Mouse (Mus musculus) limb, embryonic 10.5 days (tissue): Measurements from ENCODE around the gene Aes. TPM values are rescaled to one million over a fixed set of nuclear protein-coding genes. Genes with fewer than 3 reads are reported as not detected.

Source experiments
- DNase-seq: peaks from one replicate; pipeline ENCODE4 v3.0.0-alpha.2; 2017; ENCODE audit warnings: low spot score
- H3K27ac ChIP-seq: fragments of 300-500 bp; sonication (generic); 2 replicates; pipeline ENCODE4 v1.5.1; 2016; ENCODE audit warnings: mild to moderate bottlenecking
- H3K27me3 ChIP-seq: fragments of 300-500 bp; sonication (generic); 2 replicates; pipeline ENCODE4 v1.6.1; 2016; ENCODE audit warnings: low read depth, mild to moderate bottlenecking; ENCODE audit not compliant: poor library complexity, severe bottlenecking
- H3K36me3 ChIP-seq: fragments of 300-500 bp; sonication (generic); 2 replicates; pipeline ENCODE4 v1.6.1; 2016; ENCODE audit warnings: mild to moderate bottlenecking, moderate library complexity
- H3K4me1 ChIP-seq: fragments of 300-500 bp; sonication (generic); 2 replicates; pipeline ENCODE4 v1.6.1; 2016
- H3K4me3 ChIP-seq: fragments of 300-500 bp; sonication (generic); 2 replicates; pipeline ENCODE4 v1.5.1; 2016; ENCODE audit warnings: mild to moderate bottlenecking, moderate library complexity
- H3K9me3 ChIP-seq: fragments of 300-500 bp; sonication (generic); replicated peaks from 2 replicates; pipeline ENCODE4 v1.6.1; 2016; ENCODE audit warnings: mild to moderate bottlenecking
- WGBS: fragments of 180-500 bp; shearing (Covaris S2); methylation state at CpG from one replicate; pipeline ENCODE4 v1.1.7; 2016; 5-methylcytosine and 5-hydroxymethylcytosine counted together
- polyA plus RNA-seq: library from polyadenylated mRNA; unstranded; fragments of >200 nt; fragmentation: Nextera tagmentation; extraction: Ambion mirVana; gene quantifications from 2 replicates; pipeline ENCODE4 v1.2.1, GENCODE M21; 2016

Aes gene
- polyA plus RNA-seq, 1 experiment from 2014 or later = 432 TPM

DNA sequence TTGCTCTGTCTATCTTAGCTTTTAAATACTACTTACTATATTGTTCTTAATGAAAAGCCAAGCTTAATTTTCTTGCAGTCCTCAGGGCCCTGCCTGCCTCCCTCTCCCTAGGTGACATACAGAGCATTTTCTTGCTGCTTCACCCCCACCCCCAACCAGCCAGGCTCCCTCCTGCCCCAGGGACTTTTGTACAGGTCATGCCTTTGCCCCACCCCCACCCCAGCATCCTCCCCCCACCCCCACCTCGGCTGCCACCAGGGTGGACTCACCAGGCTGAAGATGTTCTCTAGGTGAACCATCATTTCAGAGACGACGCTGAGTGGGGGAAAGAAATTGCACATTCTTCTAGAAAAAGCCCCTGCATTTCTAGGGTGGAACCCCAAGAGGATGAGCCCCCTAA lies 39.1 kb downstream of the Aes start:
- H3K9me3 ChIP-seq = no peaks in the 10 kb centered on the region
- 37% methylated on average over 3 of the region's 3 CpGs for WGBS
- peaks cover 93% of the 10 kb centered on the region for H3K4me1 ChIP-seq
- DNase-seq = no peak
- no peaks in the 10 kb centered on the region for H3K36me3 ChIP-seq
- H3K27ac ChIP-seq = peak overlapping the region; percentile 89
- H3K27me3 ChIP-seq = peaks cover 29% of the 10 kb centered on the region
- no peak overlapping the region for H3K4me3 ChIP-seq

- H3K27ac ChIP-seq = peak overlapping the region; percentile 89; the same call in 1 of the 2 replicates
- no peaks in the 10 kb centered on the region for H3K9me3 ChIP-seq
- H3K36me3 ChIP-seq = no peaks in the 10 kb centered on the region
- no peak for DNase-seq
- peaks cover 23% of the 10 kb centered on the region for H3K27me3 ChIP-seq
- whole genome bisulfite sequencing = 36% methylated on average over 6 of the region's 6 CpGs
- no peak overlapping the region for H3K4me3 ChIP-seq
- peaks cover 93% of the 10 kb centered on the region for H3K4me1 ChIP-seq
Observed at GRCm38 (mm10) chr10:81598871-81599270, 39.6 kb downstream of the Aes start.

DNA sequence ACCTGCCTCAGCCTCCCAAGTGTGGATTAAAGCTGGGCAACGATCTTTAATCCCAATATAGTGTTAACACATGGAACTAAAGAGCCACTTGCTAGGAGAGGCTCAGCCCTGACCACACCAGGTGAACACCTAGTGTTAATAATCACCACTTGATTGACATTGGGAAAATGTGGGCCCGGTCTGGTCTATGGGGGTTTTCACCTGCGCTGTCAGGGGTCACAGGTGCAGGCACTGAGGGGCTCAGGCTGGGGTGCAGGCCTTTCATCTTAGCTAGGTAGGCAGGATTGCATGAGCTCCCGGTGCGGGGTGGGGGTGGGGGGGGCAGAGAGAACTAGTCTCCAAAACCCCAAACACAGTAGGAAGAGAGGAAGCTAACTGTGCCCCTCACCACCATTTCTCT lies 40.3 kb downstream of the Aes start:
- Histone ChIP-seq H3K4me1 (peaks cover 87% of the 10 kb centered on the region), H3K9me3 (no peaks in the 10 kb centered on the region), H3K27ac (peak overlapping the region; percentile 74; the same call in 1 of the 2 replicates), H3K36me3 (no peaks in the 10 kb centered on the region), H3K27me3 (peaks cover 16% of the 10 kb centered on the region), H3K4me3 (no peak overlapping the region)
- 70% methylated on average over 5 of the region's 5 CpGs for WGBS
- DNase-seq = no peak

GRCm38 (mm10) chr10:81600096-81600495 lies 40.8 kb downstream of the Aes start:
- no peak for DNase-seq
- 45% methylated on average over 10 of the region's 10 CpGs for WGBS
- Histone ChIP-seq H3K36me3 (no peaks in the 10 kb centered on the region), H3K4me1 (peaks cover 87% of the 10 kb centered on the region), H3K9me3 (no peaks in the 10 kb centered on the region), H3K27me3 (peaks cover 11% of the 10 kb centered on the region), H3K4me3 (no peak overlapping the region), H3K27ac (peak overlapping the region; percentile 74; the same call in 1 of the 2 replicates)

DNA sequence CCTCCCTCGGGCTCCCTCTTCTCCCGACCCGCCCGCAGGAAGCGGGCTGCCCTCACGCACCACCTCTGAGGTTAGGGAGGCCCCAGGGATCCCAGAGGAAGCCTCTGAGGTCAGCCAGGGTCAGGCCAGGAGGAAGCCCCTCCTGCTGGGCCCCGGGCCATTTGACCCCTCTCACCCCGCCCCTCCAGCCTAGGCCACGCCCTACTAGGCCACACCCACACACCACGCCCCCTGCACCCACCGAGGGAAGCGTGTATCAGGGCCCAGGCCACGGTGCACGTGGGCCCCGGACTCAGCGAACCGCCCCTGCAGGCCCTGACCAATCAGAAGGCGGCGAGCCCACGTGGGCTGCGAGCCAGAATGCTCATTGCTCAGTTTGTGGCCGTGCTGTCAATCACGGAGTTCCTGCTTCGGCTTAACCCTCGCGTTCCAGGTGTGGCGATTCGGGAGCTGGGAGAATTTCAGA lies 41.5 kb downstream of the Aes start, which contains the start of gene Tle6:
Gene Tle6 (minus strand): TSS at position 336 of the 466 bp plus-strand sequence.
- Histone ChIP-seq H3K9me3 (no peaks in the 10 kb centered on the region), H3K4me3 (peak within 1 kb of the TSS; percentile 32), H3K27me3 (peaks cover 4% of the 10 kb centered on the region), H3K36me3 (no peaks in the 10 kb centered on the region), H3K4me1 (peaks cover 87% of the 10 kb centered on the region), H3K27ac (peak within 1 kb of the TSS; percentile 74)
- 0% methylated on average over 28 of the region's 28 CpGs for whole genome bisulfite sequencing
- DNase-seq = peak; percentile 100

- peak overlapping the region; percentile 32 for H3K4me3 ChIP-seq
- H3K36me3 ChIP-seq = no peaks in the 10 kb centered on the region
- 13% methylated on average over 7 of the region's 7 CpGs for WGBS
- peaks cover 81% of the 10 kb centered on the region for H3K4me1 ChIP-seq
- no peaks in the 10 kb centered on the region for H3K27me3 ChIP-seq
- no peaks in the 10 kb centered on the region for H3K9me3 ChIP-seq
- peak overlapping the region; percentile 74 for H3K27ac ChIP-seq
- DNase-seq = no peak
Observed at GRCm38 (mm10) chr10:81601396-81601905, 42.2 kb downstream of the Aes start.

GRCm38 (mm10) chr10:81602741-81603151 lies 43.5 kb downstream of the Aes start:
- Histone ChIP-seq H3K27me3 (no peaks in the 10 kb centered on the region), H3K4me3 (no peak overlapping the region), H3K36me3 (no peaks in the 10 kb centered on the region), H3K9me3 (no peaks in the 10 kb centered on the region), H3K4me1 (peaks cover 76% of the 10 kb centered on the region), H3K27ac (no peak overlapping the region)
- DNase-seq = no peak
- 23% methylated on average over 4 of the region's 4 CpGs for WGBS

- peak overlapping the region; percentile 59 for H3K27ac ChIP-seq
- peaks cover 60% of the 10 kb centered on the region for H3K4me1 ChIP-seq
- no peaks in the 10 kb centered on the region for H3K9me3 ChIP-seq
- H3K36me3 ChIP-seq = 0 out of 2 replicates have a peak, but pooled peaks cover 3% of the 10 kb centered on the region
- DNase-seq = no peak
- H3K4me3 ChIP-seq = peak overlapping the region; percentile 65; the same call in 1 of the 2 replicates
- H3K27me3 ChIP-seq = no peaks in the 10 kb centered on the region
- 86% methylated on average over 12 of the region's 12 CpGs for WGBS
Observed at GRCm38 (mm10) chr10:81604019-81604967, 45.0 kb downstream of the Aes start.

DNA sequence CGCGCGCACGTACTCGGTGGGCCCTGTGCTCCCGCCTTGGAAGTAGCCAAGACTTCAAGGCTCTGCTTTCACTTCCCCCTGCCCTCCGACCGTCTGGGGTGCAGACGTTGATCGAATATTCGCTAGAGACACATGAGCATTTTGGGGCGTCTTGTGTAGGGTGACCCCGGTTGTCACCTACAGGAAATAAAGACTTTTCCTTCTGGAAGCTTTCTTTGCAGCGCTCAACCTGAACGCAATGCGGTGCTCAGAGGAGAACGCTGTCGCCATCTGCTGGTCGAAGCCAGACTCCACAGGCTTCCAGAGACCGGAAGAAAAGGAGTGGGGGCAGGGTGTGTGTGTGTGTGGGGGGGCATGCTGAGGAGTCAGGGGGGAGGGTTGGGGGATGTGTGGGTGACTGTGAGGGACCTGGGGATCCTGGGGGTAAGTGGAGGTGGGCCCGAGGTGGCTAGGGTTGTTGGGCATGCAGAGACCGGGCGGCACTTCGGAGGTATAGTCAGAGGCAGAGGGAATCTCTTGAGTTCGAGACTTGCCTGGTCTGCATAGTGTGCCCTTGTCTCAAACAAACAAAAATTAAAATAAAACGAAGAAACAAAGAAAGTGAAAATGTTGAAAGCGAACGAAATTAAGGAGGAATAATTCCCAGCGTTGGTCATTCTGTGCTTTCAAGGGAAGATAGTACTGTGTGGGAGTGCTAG lies 45.8 kb downstream of the Aes start:
- 22% methylated on average over 29 of the region's 29 CpGs for WGBS
- peaks cover 52% of the 10 kb centered on the region for H3K4me1 ChIP-seq
- DNase-seq = peak; percentile 91

DNA sequence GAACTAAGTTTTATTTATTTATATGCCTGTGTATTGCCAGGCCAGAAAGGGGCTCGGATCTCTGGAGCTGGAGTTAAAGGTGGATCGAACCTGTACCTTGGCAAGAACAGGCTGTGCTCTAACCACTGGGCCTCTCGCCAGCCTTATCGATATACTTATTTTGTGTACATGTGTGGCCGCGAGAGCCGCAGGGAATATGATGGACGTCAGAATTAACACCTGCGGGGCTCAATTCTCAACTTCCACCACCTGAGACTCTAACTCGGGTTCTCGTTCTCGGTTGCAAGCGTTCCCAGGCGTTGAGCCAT lies 46.3 kb downstream of the Aes start:
- Histone ChIP-seq H3K27ac (peak overlapping the region; percentile 59), H3K36me3 (0 out of 2 replicates have a peak, but pooled peaks cover 3% of the 10 kb centered on the region), H3K4me3 (peak overlapping the region; percentile 65), H3K9me3 (no peaks in the 10 kb centered on the region), H3K4me1 (peaks cover 47% of the 10 kb centered on the region), H3K27me3 (no peaks in the 10 kb centered on the region)
- DNase-seq = no peak
- WGBS = 5% methylated on average over 14 of the region's 14 CpGs

More for the DNA sequence above, 45.8 kb downstream of the Aes start:
- H3K36me3 ChIP-seq = 0 out of 2 replicates have a peak, but pooled peaks cover 3% of the 10 kb centered on the region
- no peaks in the 10 kb centered on the region for H3K27me3 ChIP-seq
- H3K27ac ChIP-seq = peak overlapping the region; percentile 59
- no peaks in the 10 kb centered on the region for H3K9me3 ChIP-seq
- peak overlapping the region; percentile 65 for H3K4me3 ChIP-seq

GRCm38 (mm10) chr10:81605974-81606751 lies 46.9 kb downstream of the Aes start, which contains the start of gene BC025920:
Gene BC025920 (plus strand): TSS chr10:81606270.
- H3K9me3 ChIP-seq = no peaks in the 10 kb centered on the region
- peak within 1 kb of the TSS; percentile 65 for H3K4me3 ChIP-seq
- H3K27me3 ChIP-seq = no peaks in the 10 kb centered on the region
- 1% methylated on average over 39 of the region's 39 CpGs for WGBS
- H3K4me1 ChIP-seq = peaks cover 42% of the 10 kb centered on the region
- peak within 1 kb of the TSS; percentile 92 for H3K27ac ChIP-seq
- peak; percentile 89 for DNase-seq
- 0 out of 2 replicates have a peak, but pooled peaks cover 3% of the 10 kb centered on the region for H3K36me3 ChIP-seq

- Histone ChIP-seq H3K27ac (no peak overlapping the region), H3K36me3 (0 out of 2 replicates have a peak, but pooled peaks cover 3% of the 10 kb centered on the region), H3K27me3 (no peaks in the 10 kb centered on the region), H3K4me3 (no peak overlapping the region), H3K9me3 (no peaks in the 10 kb centered on the region), H3K4me1 (peaks cover 27% of the 10 kb centered on the region)
- DNase-seq = no peak
- 93% methylated on average over 1 of the region's 1 CpGs for WGBS
Observed at GRCm38 (mm10) chr10:81608308-81608707, 49.0 kb downstream of the Aes start.
